Mouse (Mus musculus) MEL (cell line): Measurements from ENCODE around the gene Elp6.

Source experiments
- CTCF ChIP-seq, 3 experiments: IDR thresholded peaks in 2 of 3; conservative IDR thresholded peaks in 1 of 3; 2 replicates each; pipeline ENCODE4 v1.5.1; 2011 to 2012; ENCODE audit warnings: low read length in 3 of 3, low read depth in 2 of 3, mild to moderate bottlenecking in 2 of 3, improper control_type of control experiment in 1 of 3, inconsistent platforms in 1 of 3, mixed read lengths in 1 of 3, moderate library complexity in 1 of 3; ENCODE audit not compliant: control insufficient read depth in 1 of 3, insufficient read depth in 1 of 3, poor library complexity in 1 of 3, severe bottlenecking in 1 of 3
- EP300 ChIP-seq, 2 experiments: IDR thresholded peaks; 2 replicates each; pipeline ENCODE4 v1.6.1; 2011; ENCODE audit warnings: improper control_type of control experiment in 2 of 2, low read length in 2 of 2, low read depth in 1 of 2, mild to moderate bottlenecking in 1 of 2
- ETS1 ChIP-seq: IDR thresholded peaks from 2 replicates; pipeline ENCODE4 v1.6.1; 2012; ENCODE audit warnings: low read depth, mild to moderate bottlenecking, inconsistent platforms, low read length, improper control_type of control experiment, moderate library complexity
- GATA1 ChIP-seq: IDR thresholded peaks from 2 replicates; pipeline ENCODE4 v1.6.1; 2011; ENCODE audit warnings: low read depth, low read length, improper control_type of control experiment
- POLR2AphosphoS5 ChIP-seq: IDR thresholded peaks from 2 replicates; pipeline ENCODE4 v1.6.1; 2012; ENCODE audit warnings: low read depth, borderline replicate concordance, mild to moderate bottlenecking, inconsistent platforms, low read length, moderate library complexity, mixed read lengths
- TBP ChIP-seq: IDR thresholded peaks from 2 replicates; pipeline ENCODE4 v1.8.0; 2011; ENCODE audit warnings: low read depth, low read length, improper control_type of control experiment
- UBTF ChIP-seq: IDR thresholded peaks from 2 replicates; pipeline ENCODE4 v1.6.1; 2012; ENCODE audit warnings: low read depth, mild to moderate bottlenecking, inconsistent platforms, low read length, improper control_type of control experiment, moderate library complexity, borderline replicate concordance; ENCODE audit not compliant: insufficient read depth
- ZMIZ1 ChIP-seq: IDR thresholded peaks from 2 replicates; pipeline ENCODE4 v1.6.1; 2012; ENCODE audit warnings: low read depth, mild to moderate bottlenecking, inconsistent platforms, low read length, improper control_type of control experiment, moderate library complexity

DNA sequence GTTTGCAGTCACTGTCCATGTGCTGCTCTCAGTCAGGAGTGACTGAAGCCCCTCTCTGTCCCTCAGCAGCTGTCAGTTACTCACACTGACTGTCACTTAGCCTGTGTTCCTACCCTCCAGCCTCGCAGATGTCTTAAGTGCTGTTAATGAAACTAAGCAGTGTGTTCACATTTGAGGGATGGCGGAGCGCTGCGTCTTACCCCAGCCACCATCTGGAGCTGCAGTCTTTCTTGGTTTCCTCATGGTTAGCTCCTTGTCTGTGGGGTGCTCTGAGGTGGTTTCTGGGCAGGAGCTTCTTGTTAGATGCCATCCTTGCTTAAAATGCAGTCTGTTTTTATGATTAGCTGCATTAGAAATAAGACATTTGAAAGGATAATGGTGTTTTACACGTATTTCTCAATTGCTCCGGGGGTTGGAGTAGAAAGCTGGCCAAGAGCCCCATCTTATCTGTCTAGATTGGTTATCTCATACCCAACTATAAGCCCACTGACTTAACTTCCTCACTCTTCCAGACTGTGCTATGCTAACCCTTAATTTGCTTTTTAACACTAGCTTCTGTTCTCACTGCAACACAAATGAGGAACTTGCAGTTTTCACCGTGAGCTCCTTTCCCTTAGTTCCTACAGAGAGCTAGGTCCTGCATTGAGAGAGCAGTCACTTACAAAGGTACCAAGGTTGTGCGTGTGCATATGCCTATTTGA, 47.1 kb downstream of the Elp6 start:
- TF ChIP-seq CTCF (IDR thresholded peaks at IDR 0.05 in 2 of 3, conservative IDR thresholded peaks at IDR 0.05 in 1 of 3; ENCODE audit: control insufficient read depth in 1 of 3, insufficient read depth in 1 of 3, low read depth in 2 of 3, low read length in 3 of 3, poor library complexity in 1 of 3, severe bottlenecking in 1 of 3) (no peak), EP300 (IDR thresholded peaks at IDR 0.05; ENCODE audit: low read depth in 1 of 2, low read length in 2 of 2) (peak; percentile 57 to 95; a peak in 3 of 4 replicates), TBP (peak; percentile 47; the same call in 1 of the 2 replicates), ETS1 (peak; percentile 77), GATA1 (peak; percentile 98), UBTF (no peak), POLR2AphosphoS5 (no peak), ZMIZ1 (no peak)
